Mouse (Mus musculus) liver, embryonic 14.5 days (tissue): ENCODE data around the gene Chtop.

Source experiments
- CTCF ChIP-seq: IDR thresholded peaks from 2 replicates; pipeline ENCODE4 v1.5.1; 2016; ENCODE audit warnings: antibody characterized with exemption, low read depth, control low read depth
- EP300 ChIP-seq: IDR thresholded peaks from 2 replicates; pipeline ENCODE4 v1.6.1; 2016; ENCODE audit warnings: antibody characterized with exemption, low read depth

DNA sequence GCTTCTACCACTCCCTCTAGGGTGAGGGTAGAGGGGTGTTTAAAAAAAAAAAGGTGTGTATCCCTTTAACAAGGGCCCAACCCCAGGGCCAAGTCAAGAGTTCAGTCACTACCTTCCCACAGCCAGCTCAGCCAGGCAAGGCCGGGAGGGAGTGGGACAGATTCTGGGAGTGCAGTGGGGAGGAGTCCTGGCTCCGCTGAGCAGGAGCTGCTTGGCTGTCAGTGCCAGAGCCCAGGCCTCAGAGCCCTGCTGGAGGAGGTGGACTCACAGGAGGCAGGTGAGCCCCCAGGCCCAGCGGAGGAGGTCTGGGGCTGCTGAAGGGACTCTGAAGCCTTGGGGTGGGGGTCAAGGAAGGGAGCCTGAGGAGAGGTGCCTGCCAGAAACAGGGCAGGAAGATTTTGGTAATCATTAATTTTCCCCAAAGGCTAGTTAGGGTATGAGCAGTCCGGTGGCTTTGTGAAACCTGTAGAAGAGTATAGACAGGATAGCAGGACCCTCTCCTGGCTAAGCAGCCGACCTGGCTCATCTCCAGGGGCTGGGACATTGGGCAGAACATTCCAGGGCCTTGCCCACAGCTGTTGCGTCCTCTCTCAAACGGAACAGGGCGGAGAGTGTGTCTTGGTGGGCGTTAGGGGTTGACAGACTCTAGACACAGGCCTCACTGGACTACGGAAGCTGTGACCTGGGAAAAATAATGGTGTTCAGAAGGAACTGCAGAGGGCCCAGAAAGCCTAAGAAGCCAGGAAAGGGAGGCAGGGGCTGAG is 28.0 kb upstream of the Chtop start, which contains the start of gene S100a16:
- no peak for TF ChIP-seq CTCF
- no peak for TF ChIP-seq EP300
